Mouse (Mus musculus) myocyte (in vitro differentiated cells): ENCODE measurements at regions not wholly inside any gene's neighbourhood (a gene's known extent, or its start where the extent isn't known, plus 50 kb on each side); places are given as distances from the start of the nearest gene placed in this dataset.

Experiments
- H3K27me3 ChIP-seq: one replicate; pipeline ENCODE4 v1.6.1; 2011; ENCODE audit not compliant: control insufficient read depth, insufficient read depth, insufficient read length
- H3K36me3 ChIP-seq: one replicate; pipeline ENCODE4 v1.6.1; 2011; ENCODE audit not compliant: control insufficient read depth, insufficient read depth
- H3K4me2 ChIP-seq: one replicate; pipeline ENCODE4 v1.6.1; 2011; ENCODE audit warnings: low read depth, control low read depth
- H3K4me3 ChIP-seq: one replicate; pipeline ENCODE4 v1.5.1; 2011; ENCODE audit warnings: mild to moderate bottlenecking, control low read depth, moderate library complexity
- H3K79me2 ChIP-seq: one replicate; pipeline ENCODE4 v1.6.1; 2011; ENCODE audit not compliant: control insufficient read depth, insufficient read depth
- H3ac ChIP-seq: one replicate; pipeline ENCODE4 v1.6.1; 2011; ENCODE audit not compliant: control insufficient read depth, insufficient read length
- CEBPB ChIP-seq: IDR thresholded peaks from 2 replicates; pipeline ENCODE4 v1.6.1; 2011; ENCODE audit warnings: mild to moderate bottlenecking, moderate library complexity; ENCODE audit not compliant: poor library complexity, insufficient read depth, severe bottlenecking
- E2F4 ChIP-seq: IDR thresholded peaks from one replicate; pipeline ENCODE4 v1.6.1; 2011; ENCODE audit warnings: mild to moderate bottlenecking, control low read depth, moderate library complexity; ENCODE audit not compliant: insufficient read depth
- MAX ChIP-seq: IDR thresholded peaks from one replicate; pipeline ENCODE4 v1.6.1; 2011; ENCODE audit warnings: low read depth, mild to moderate bottlenecking, control low read depth
- MYOD1 ChIP-seq, 3 experiments: IDR thresholded peaks; one replicate each; pipeline ENCODE4 v1.6.1; 2011; ENCODE audit warnings: control low read depth in 2 of 3, low read depth in 2 of 3, mild to moderate bottlenecking in 2 of 3, moderate library complexity in 1 of 3; ENCODE audit not compliant: insufficient read length in 2 of 3, control insufficient read depth in 1 of 3
- MYOG ChIP-seq, 3 experiments: IDR thresholded peaks; one replicate each; pipeline ENCODE4 v1.6.1; 2011; ENCODE audit warnings: control low read depth in 2 of 3, low read depth in 2 of 3, mild to moderate bottlenecking in 2 of 3; ENCODE audit not compliant: insufficient read length in 2 of 3, control insufficient read depth in 1 of 3, insufficient read depth in 1 of 3
- POLR2A ChIP-seq: IDR thresholded peaks from one replicate; pipeline ENCODE4 v1.6.1; 2011; ENCODE audit warnings: low read depth, mild to moderate bottlenecking, control low read depth, moderate library complexity; ENCODE audit not compliant: insufficient read length
- POLR2AphosphoS2 ChIP-seq: IDR thresholded peaks from one replicate; pipeline ENCODE4 v1.6.1; 2011; ENCODE audit warnings: low read depth, control low read depth; ENCODE audit not compliant: insufficient read length
- REST ChIP-seq: IDR thresholded peaks from one replicate; pipeline ENCODE4 v1.6.1; 2011; ENCODE audit warnings: mild to moderate bottlenecking, control low read depth, moderate library complexity; ENCODE audit not compliant: insufficient read depth, insufficient read length
- SRF ChIP-seq: IDR thresholded peaks from one replicate; pipeline ENCODE4 v1.6.1; 2011; ENCODE audit warnings: low read depth; ENCODE audit not compliant: control insufficient read depth, insufficient read length
- TCF12 ChIP-seq: IDR thresholded peaks from one replicate; pipeline ENCODE4 v1.6.1; 2011; ENCODE audit warnings: mild to moderate bottlenecking, control low read depth; ENCODE audit not compliant: poor library complexity, insufficient read depth, severe bottlenecking
- TCF3 ChIP-seq: IDR thresholded peaks from one replicate; pipeline ENCODE4 v1.6.1; 2011; ENCODE audit warnings: low read depth, control low read depth; ENCODE audit not compliant: insufficient read length
- USF1 ChIP-seq: IDR thresholded peaks from one replicate; pipeline ENCODE4 v1.6.1; 2011; ENCODE audit warnings: low read depth, mild to moderate bottlenecking, control low read depth, moderate library complexity

DNA sequence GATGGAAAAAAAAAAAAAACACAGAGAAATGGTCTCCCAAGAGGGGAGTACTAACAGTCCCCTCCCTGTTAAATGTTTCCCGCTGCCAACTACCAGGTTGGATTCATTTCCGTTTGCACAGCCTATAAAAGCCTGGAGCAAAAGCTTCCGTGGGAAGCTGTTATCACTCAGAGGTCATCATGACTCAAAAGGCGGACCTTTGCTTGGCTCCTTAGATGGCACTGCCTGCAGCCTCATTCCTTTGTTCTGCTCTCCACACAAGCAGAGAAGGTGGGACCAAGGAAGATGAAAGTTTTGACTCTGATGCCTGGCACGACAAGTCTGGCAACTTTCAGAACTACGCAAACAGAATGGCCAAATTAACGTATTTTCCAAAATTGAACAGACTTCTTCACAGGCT is 85.5 kb upstream of the Frmd6 start:
- H3K4me3 ChIP-seq: no peak overlapping the region
- no peak overlapping the region for H3ac ChIP-seq
- no peaks in the 10 kb centered on the region for H3K36me3 ChIP-seq
- TF ChIP-seq POLR2A (no peak), MAX (no peak), POLR2AphosphoS2 (no peak), USF1 (no peak), REST (no peak), MYOD1 (IDR thresholded peaks at IDR 0.05; ENCODE audit: control insufficient read depth in 1 of 3, insufficient read length in 2 of 3, low read depth in 2 of 3) (no peak), MYOG (IDR thresholded peaks at IDR 0.05; ENCODE audit: control insufficient read depth in 1 of 3, insufficient read depth in 1 of 3, insufficient read length in 2 of 3, low read depth in 2 of 3) (no peak)
- H3K79me2 ChIP-seq: no peaks in the 10 kb centered on the region
- no peak overlapping the region for H3K4me2 ChIP-seq
- no peaks in the 10 kb centered on the region for H3K27me3 ChIP-seq

DNA sequence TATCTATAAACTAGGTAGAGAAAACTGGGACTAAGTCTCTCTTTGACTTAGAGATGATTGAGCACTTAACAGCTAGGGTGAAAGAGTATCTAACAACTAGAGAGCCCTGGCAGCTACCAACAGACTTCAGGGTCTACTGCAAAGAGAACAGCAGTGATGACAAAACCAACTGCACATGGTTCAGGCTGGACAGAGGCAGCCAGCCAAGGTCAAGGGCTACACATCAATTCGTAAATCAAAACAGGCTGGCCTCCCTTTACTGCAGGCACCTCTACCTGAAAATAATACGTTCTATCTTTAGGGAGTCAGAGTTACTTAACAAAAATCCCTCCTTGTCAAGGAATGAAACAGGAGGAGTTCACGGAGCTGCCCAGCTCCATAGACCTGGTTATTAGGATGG is 82.5 kb upstream of the Frmd6 start:
- TF ChIP-seq REST: no peak
- TF ChIP-seq TCF3: no peak
- TF ChIP-seq SRF: no peak
- no peak for TF ChIP-seq TCF12
- TF ChIP-seq USF1: no peak
- TF ChIP-seq CEBPB: no peak
- TF ChIP-seq POLR2A: no peak
- TF ChIP-seq E2F4: no peak
- TF ChIP-seq MYOD1 (IDR thresholded peaks at IDR 0.05; ENCODE audit: control insufficient read depth in 1 of 3, insufficient read length in 2 of 3, low read depth in 2 of 3): no peak
- TF ChIP-seq MYOG (IDR thresholded peaks at IDR 0.05; ENCODE audit: control insufficient read depth in 1 of 3, insufficient read depth in 1 of 3, insufficient read length in 2 of 3, low read depth in 2 of 3): no peak
- no peak for TF ChIP-seq MAX
- Histone ChIP-seq H3K4me2 (no peak overlapping the region), H3K27me3 (no peaks in the 10 kb centered on the region), H3K36me3 (no peaks in the 10 kb centered on the region), H3K79me2 (no peaks in the 10 kb centered on the region), H3K4me3 (no peak overlapping the region), H3ac (no peak overlapping the region)

DNA sequence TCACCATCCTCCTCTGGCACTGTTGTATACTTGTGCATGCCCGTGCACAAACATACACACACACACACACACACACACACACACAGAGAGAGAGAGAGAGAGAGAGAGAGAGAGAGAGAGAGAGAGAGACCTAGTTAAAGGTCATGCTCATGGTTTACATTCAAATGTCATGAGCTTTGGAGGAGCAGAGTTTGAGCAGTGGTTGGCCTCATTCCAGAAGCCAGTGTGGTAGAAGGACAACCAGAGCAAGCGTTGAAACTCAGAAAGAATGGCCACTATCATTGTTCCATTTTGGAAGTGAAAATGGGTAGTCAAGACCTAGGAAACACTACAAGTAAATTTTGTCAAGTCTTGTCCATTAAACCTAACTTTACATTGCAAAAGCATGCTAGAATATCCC is 79.6 kb upstream of the Frmd6 start:
- no peak for TF ChIP-seq SRF
- TF ChIP-seq CEBPB: no peak
- no peak for TF ChIP-seq TCF12
- no peak for TF ChIP-seq USF1
- no peak for TF ChIP-seq MYOG (IDR thresholded peaks at IDR 0.05; ENCODE audit: control insufficient read depth in 1 of 3, insufficient read depth in 1 of 3, insufficient read length in 2 of 3, low read depth in 2 of 3)
- TF ChIP-seq TCF3: no peak
- no peak for TF ChIP-seq MAX
- no peak for TF ChIP-seq MYOD1 (IDR thresholded peaks at IDR 0.05; ENCODE audit: control insufficient read depth in 1 of 3, insufficient read length in 2 of 3, low read depth in 2 of 3)
- TF ChIP-seq REST: no peak
- Histone ChIP-seq H3ac (no peak overlapping the region), H3K27me3 (no peaks in the 10 kb centered on the region)

DNA sequence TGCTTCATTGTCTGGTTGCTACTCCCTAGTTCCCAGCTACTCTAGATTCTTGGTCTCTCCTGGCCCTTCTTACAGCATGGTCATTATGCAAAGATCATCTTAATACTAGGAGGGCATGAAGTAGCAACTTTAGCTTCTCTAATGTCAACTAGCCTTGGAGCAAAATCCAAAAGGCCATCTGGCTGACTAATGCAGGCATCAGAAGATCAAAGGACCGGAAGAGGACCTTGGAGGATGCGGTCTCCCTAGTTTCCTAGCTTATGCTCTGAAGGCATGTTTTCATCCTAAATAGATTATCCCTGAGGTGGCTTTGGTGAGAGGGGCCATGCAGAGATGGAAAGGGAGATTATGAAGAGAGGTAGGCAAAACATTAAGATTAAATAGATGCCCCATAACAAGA is 75.7 kb upstream of the Frmd6 start:
- Histone ChIP-seq H3K4me2 (no peak overlapping the region), H3K36me3 (no peaks in the 10 kb centered on the region), H3K27me3 (no peaks in the 10 kb centered on the region), H3ac (no peak overlapping the region), H3K79me2 (no peaks in the 10 kb centered on the region), H3K4me3 (no peak overlapping the region)
- TF ChIP-seq MAX: no peak
- TF ChIP-seq TCF12: no peak
- no peak for TF ChIP-seq CEBPB
- no peak for TF ChIP-seq MYOD1 (IDR thresholded peaks at IDR 0.05; ENCODE audit: control insufficient read depth in 1 of 3, insufficient read length in 2 of 3, low read depth in 2 of 3)
- TF ChIP-seq USF1: no peak
- TF ChIP-seq E2F4: no peak
- no peak for TF ChIP-seq TCF3

More for the DNA sequence above, 79.6 kb upstream of the Frmd6 start:
- Histone ChIP-seq H3K36me3 (no peaks in the 10 kb centered on the region), H3K79me2 (no peaks in the 10 kb centered on the region), H3K4me3 (no peak overlapping the region), H3K4me2 (no peak overlapping the region)

DNA sequence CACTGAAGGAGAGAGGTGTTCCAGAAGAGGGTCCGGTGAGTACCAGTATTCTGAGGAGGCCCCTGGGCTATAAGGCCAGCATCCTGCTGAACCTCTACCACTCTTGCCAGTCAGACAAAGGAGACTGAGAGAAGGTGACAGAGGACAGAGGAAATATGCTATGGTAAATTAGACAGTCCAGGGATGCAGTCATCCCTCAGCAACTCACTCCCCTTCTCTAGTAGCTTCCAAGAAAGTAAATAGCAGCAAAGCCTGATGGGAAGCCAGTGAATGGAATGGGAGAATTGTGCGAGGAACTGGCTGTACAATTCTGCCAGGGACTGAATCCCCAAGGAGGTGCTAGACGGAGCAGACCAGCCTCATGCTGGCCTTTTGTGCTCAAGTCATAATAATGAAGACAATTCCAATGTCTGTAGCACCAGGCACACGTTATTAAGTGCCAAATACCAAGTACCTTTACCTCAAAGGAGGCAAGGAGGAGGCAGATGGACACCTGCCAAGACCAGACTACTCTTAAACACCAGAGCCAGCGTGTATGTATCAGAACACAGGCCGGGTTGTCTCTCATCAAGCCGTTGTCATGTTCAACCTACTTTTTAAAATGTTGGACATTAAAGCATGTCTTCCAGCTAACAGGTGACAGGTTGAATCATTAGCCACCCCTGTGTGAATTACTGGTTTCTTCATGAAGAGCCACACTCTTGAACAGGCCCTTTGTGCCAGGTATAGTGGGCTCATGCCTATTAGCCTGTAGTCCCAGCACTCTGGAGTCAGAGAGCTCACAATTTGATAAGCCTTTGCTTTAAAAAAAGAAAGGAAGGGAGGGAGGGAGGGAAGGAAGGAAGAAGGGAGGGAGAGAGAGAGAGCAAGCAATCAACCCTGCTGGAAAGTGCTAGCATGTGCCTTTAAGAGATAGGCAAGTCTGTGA is 74.4 kb upstream of the Frmd6 start:
- Histone ChIP-seq H3K36me3 (no peaks in the 10 kb centered on the region), H3K4me3 (no peak overlapping the region), H3ac (no peak overlapping the region), H3K79me2 (no peaks in the 10 kb centered on the region), H3K4me2 (no peak overlapping the region), H3K27me3 (no peaks in the 10 kb centered on the region)
- no peak for TF ChIP-seq TCF12
- no peak for TF ChIP-seq USF1
- TF ChIP-seq POLR2A: no peak
- no peak for TF ChIP-seq REST
- no peak for TF ChIP-seq TCF3
- TF ChIP-seq MYOG (IDR thresholded peaks at IDR 0.05; ENCODE audit: control insufficient read depth in 1 of 3, insufficient read depth in 1 of 3, insufficient read length in 2 of 3, low read depth in 2 of 3): no peak
- TF ChIP-seq E2F4: no peak
- TF ChIP-seq CEBPB: no peak
